Mouse (Mus musculus) ovary, adult 18-20 months (tissue): Measurements from ENCODE around the gene Krt31.

Source experiments
- DNase-seq: peaks from one replicate; pipeline ENCODE4 v3.0.0; 2022; ENCODE audit warnings: low spot score, mixed read lengths

The Krt31 gene

DNA sequence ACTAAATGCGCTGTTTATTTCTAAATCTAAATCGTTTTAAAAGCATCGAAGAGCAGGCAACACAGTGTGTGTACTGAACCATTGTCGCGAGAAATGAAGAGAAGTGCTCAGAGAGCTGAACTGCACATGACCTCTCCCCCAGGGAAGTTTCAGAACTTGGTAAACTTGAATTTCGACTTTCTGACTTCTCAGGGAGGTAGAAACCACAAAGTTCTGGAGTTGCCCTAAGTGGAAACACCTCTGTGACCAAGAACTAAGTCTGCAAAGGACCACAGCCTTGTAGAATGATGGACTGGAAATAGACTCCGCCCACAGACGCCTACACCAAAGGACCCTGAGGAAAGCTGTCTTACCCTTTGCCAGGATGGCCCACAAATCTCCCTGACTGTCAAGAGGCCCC lies 44.4 kb downstream of the Krt31 start:
- DNase-seq, result no peak

GRCm38 (mm10) chr11:100004846-100005245 lies 45.5 kb downstream of the Krt31 start:
- DNase-seq, result no peak

- DNase-seq, result no peak
Observed at GRCm38 (mm10) chr11:99999091-99999490, 51.3 kb downstream of the Krt31 start.
